Mouse (Mus musculus): ENCODE results near the gene Cotl1. TPM values are rescaled to one million over a fixed set of nuclear protein-coding genes. Genes with fewer than 3 reads are reported as not detected.

Gene Cotl1
- polyA plus RNA-seq, 1 experiment = 264 TPM

GRCm38 (mm10) chr8:119827721-119828153 is 12.6 kb downstream of the Cotl1 start:
- no peak for TF ChIP-seq CTCF (IDR thresholded peaks at IDR 0.05; ENCODE audit: extremely low read depth, insufficient read length, insufficient replicate concordance, low read depth, low read length)
- TF ChIP-seq POLR2A (IDR thresholded peaks at IDR 0.05; ENCODE audit: low read depth, low read length) = no peak
- Histone ChIP-seq H3K4me3 (ENCODE audit: low read depth, low read length) (no peak overlapping the region), H3K27ac (ENCODE audit: insufficient read depth, low read depth, low read length) (no peak overlapping the region), H3K27me3 (ENCODE audit: control insufficient read depth, insufficient read depth, low read length) (no peaks in the 10 kb centered on the region), H3K4me1 (ENCODE audit: control insufficient read depth, insufficient read depth, insufficient read length, low read length) (peaks cover 28% of the 10 kb centered on the region), H3K36me3 (ENCODE audit: control insufficient read depth, insufficient read depth, low read length) (peaks cover 5% of the 10 kb centered on the region)
- WGBS = 50% methylated on average over 4 of the region's 4 CpGs

GRCm38 (mm10) chr8:119826982-119827381 is 13.4 kb downstream of the Cotl1 start:
- TF ChIP-seq CTCF (IDR thresholded peaks at IDR 0.05; ENCODE audit: extremely low read depth, insufficient read length, insufficient replicate concordance, low read depth, low read length) (no peak), POLR2A (IDR thresholded peaks at IDR 0.05; ENCODE audit: low read depth, low read length) (no peak)
- 71% methylated on average over 5 of the region's 5 CpGs for WGBS
- peaks cover 20% of the 10 kb centered on the region for H3K4me1 ChIP-seq (ENCODE audit: control insufficient read depth, insufficient read depth, insufficient read length, low read length)
- peaks cover 8% of the 10 kb centered on the region for H3K36me3 ChIP-seq (ENCODE audit: control insufficient read depth, insufficient read depth, low read length)
- peak overlapping the region; percentile 5; the same call in 1 of the 2 replicates for H3K27ac ChIP-seq (ENCODE audit: insufficient read depth, low read depth, low read length)
- no peaks in the 10 kb centered on the region for H3K27me3 ChIP-seq (ENCODE audit: control insufficient read depth, insufficient read depth, low read length)
- no peak overlapping the region for H3K4me3 ChIP-seq (ENCODE audit: low read depth, low read length)

- Histone ChIP-seq H3K27ac (ENCODE audit: insufficient read depth, low read depth, low read length) (peak overlapping the region; percentile 5; the same call in 1 of the 2 replicates), H3K4me1 (ENCODE audit: control insufficient read depth, insufficient read depth, insufficient read length, low read length) (peaks cover 12% of the 10 kb centered on the region), H3K27me3 (ENCODE audit: control insufficient read depth, insufficient read depth, low read length) (no peaks in the 10 kb centered on the region), H3K4me3 (ENCODE audit: low read depth, low read length) (no peak overlapping the region), H3K36me3 (ENCODE audit: control insufficient read depth, insufficient read depth, low read length) (peaks cover 11% of the 10 kb centered on the region)
- TF ChIP-seq CTCF (IDR thresholded peaks at IDR 0.05; ENCODE audit: extremely low read depth, insufficient read length, insufficient replicate concordance, low read depth, low read length) (no peak), POLR2A (IDR thresholded peaks at IDR 0.05; ENCODE audit: low read depth, low read length) (no peak)
- WGBS = 84% methylated on average over 19 of the region's 19 CpGs
Measured at GRCm38 (mm10) chr8:119825950-119826730, 14.2 kb downstream of the Cotl1 start.

GRCm38 (mm10) chr8:119824809-119825273 is 15.5 kb downstream of the Cotl1 start:
- peak overlapping the region; percentile 6; the same call in 1 of the 2 replicates for H3K27ac ChIP-seq (ENCODE audit: insufficient read depth, low read depth, low read length)
- H3K36me3 ChIP-seq (ENCODE audit: control insufficient read depth, insufficient read depth, low read length) = peaks cover 20% of the 10 kb centered on the region
- no peak overlapping the region for H3K4me3 ChIP-seq (ENCODE audit: low read depth, low read length)
- no peak for TF ChIP-seq CTCF (IDR thresholded peaks at IDR 0.05; ENCODE audit: extremely low read depth, insufficient read length, insufficient replicate concordance, low read depth, low read length)
- no peak for TF ChIP-seq POLR2A (IDR thresholded peaks at IDR 0.05; ENCODE audit: low read depth, low read length)
- WGBS = 74% methylated on average over 11 of the region's 11 CpGs
- no peaks in the 10 kb centered on the region for H3K27me3 ChIP-seq (ENCODE audit: control insufficient read depth, insufficient read depth, low read length)
- peaks cover 3% of the 10 kb centered on the region for H3K4me1 ChIP-seq (ENCODE audit: control insufficient read depth, insufficient read depth, insufficient read length, low read length)

GRCm38 (mm10) chr8:119824100-119824499 is 16.2 kb downstream of the Cotl1 start:
- no peaks in the 10 kb centered on the region for H3K27me3 ChIP-seq (ENCODE audit: control insufficient read depth, insufficient read depth, low read length)
- H3K4me3 ChIP-seq (ENCODE audit: low read depth, low read length) = no peak overlapping the region
- no peak overlapping the region for H3K27ac ChIP-seq (ENCODE audit: insufficient read depth, low read depth, low read length)
- TF ChIP-seq POLR2A (IDR thresholded peaks at IDR 0.05; ENCODE audit: low read depth, low read length) = 0 out of 2 replicates have a peak, but pooled peaks have one; percentile 7
- TF ChIP-seq CTCF (IDR thresholded peaks at IDR 0.05; ENCODE audit: extremely low read depth, insufficient read length, insufficient replicate concordance, low read depth, low read length) = no peak
- 90% methylated on average over 4 of the region's 4 CpGs for WGBS
- H3K36me3 ChIP-seq (ENCODE audit: control insufficient read depth, insufficient read depth, low read length) = peaks cover 23% of the 10 kb centered on the region
- H3K4me1 ChIP-seq (ENCODE audit: control insufficient read depth, insufficient read depth, insufficient read length, low read length) = peaks cover 3% of the 10 kb centered on the region

- Histone ChIP-seq H3K27me3 (ENCODE audit: control insufficient read depth, insufficient read depth, low read length) (no peaks in the 10 kb centered on the region), H3K36me3 (ENCODE audit: control insufficient read depth, insufficient read depth, low read length) (peaks cover 28% of the 10 kb centered on the region), H3K4me1 (ENCODE audit: control insufficient read depth, insufficient read depth, insufficient read length, low read length) (peaks cover 3% of the 10 kb centered on the region), H3K4me3 (ENCODE audit: low read depth, low read length) (no peak overlapping the region), H3K27ac (ENCODE audit: insufficient read depth, low read depth, low read length) (no peak overlapping the region)
- WGBS = 96% methylated on average over 9 of the region's 9 CpGs
- TF ChIP-seq POLR2A (IDR thresholded peaks at IDR 0.05; ENCODE audit: low read depth, low read length) = no peak
- no peak for TF ChIP-seq CTCF (IDR thresholded peaks at IDR 0.05; ENCODE audit: extremely low read depth, insufficient read length, insufficient replicate concordance, low read depth, low read length)
Measured at GRCm38 (mm10) chr8:119823278-119823677, 17.1 kb downstream of the Cotl1 start.

- TF ChIP-seq POLR2A (IDR thresholded peaks at IDR 0.05; ENCODE audit: low read depth, low read length) = no peak
- TF ChIP-seq CTCF (IDR thresholded peaks at IDR 0.05; ENCODE audit: extremely low read depth, insufficient read length, insufficient replicate concordance, low read depth, low read length) = no peak
- H3K36me3 ChIP-seq (ENCODE audit: control insufficient read depth, insufficient read depth, low read length) = peaks cover 28% of the 10 kb centered on the region
- H3K27ac ChIP-seq (ENCODE audit: insufficient read depth, low read depth, low read length) = no peak overlapping the region
- WGBS = 96% methylated on average over 6 of the region's 6 CpGs
- H3K4me1 ChIP-seq (ENCODE audit: control insufficient read depth, insufficient read depth, insufficient read length, low read length) = peaks cover 7% of the 10 kb centered on the region
- H3K4me3 ChIP-seq (ENCODE audit: low read depth, low read length) = no peak overlapping the region
- H3K27me3 ChIP-seq (ENCODE audit: control insufficient read depth, insufficient read depth, low read length) = no peaks in the 10 kb centered on the region
Measured at GRCm38 (mm10) chr8:119821691-119822090, 18.7 kb downstream of the Cotl1 start.

All from small intestine, adult 2 months (tissue).